Mouse (Mus musculus) heart, adult 2 months (tissue): ENCODE measurements around the gene Pnpla6. TPM values are rescaled to one million over a fixed set of nuclear protein-coding genes. Genes with fewer than 3 reads are reported as not detected.

Experiments used
- DNase-seq, 2 experiments: peaks; one replicate each; pipeline ENCODE4 v3.0.0; 2021
- H3K27ac ChIP-seq: fragments of 200-600 bp; 2 replicates; pipeline ENCODE4 v1.8.1; 2022
- H3K27me3 ChIP-seq: fragments of 200-500 bp; 2 replicates; pipeline ENCODE4 v1.6.1; 2012; ENCODE audit warnings: mild to moderate bottlenecking, low read length, inconsistent platforms, mixed read lengths; ENCODE audit not compliant: control insufficient read depth, insufficient read depth
- H3K36me3 ChIP-seq: fragments of 200-500 bp; 2 replicates; pipeline ENCODE4 v1.6.1; 2012; ENCODE audit warnings: low read length, inconsistent platforms; ENCODE audit not compliant: control insufficient read depth, insufficient read depth
- H3K4me1 ChIP-seq: fragments of 200-500 bp; 2 replicates; pipeline ENCODE4 v1.6.1; 2011; ENCODE audit warnings: low read length; ENCODE audit not compliant: control insufficient read depth, insufficient read depth
- H3K4me3 ChIP-seq: fragments of 200-600 bp; 2 replicates; pipeline ENCODE4 v1.8.1; 2022
- H3K79me2 ChIP-seq: fragments of 200-500 bp; replicated peaks from 2 replicates; pipeline ENCODE4 v1.6.1; 2012; ENCODE audit warnings: mild to moderate bottlenecking, inconsistent platforms, low read length, moderate library complexity, mixed read lengths; ENCODE audit not compliant: control insufficient read depth, insufficient read depth
- H3K9ac ChIP-seq: fragments of 200-500 bp; 2 replicates; pipeline ENCODE4 v1.6.1; 2012; ENCODE audit warnings: low read depth, mild to moderate bottlenecking, control low read depth, inconsistent platforms, low read length, mixed read lengths
- CTCF ChIP-seq: fragments of 200-600 bp; IDR thresholded peaks from 2 replicates; pipeline ENCODE4 v1.8.1; 2022; ENCODE audit warnings: antibody characterized with exemption, mild to moderate bottlenecking, moderate library complexity
- EP300 ChIP-seq: fragments of 200-500 bp; IDR thresholded peaks from 2 replicates; pipeline ENCODE4 v1.6.1; 2011; ENCODE audit warnings: low read depth, low read length, control low read depth; ENCODE audit not compliant: insufficient read depth
- POLR2A ChIP-seq: fragments of 200-500 bp; IDR thresholded peaks from 2 replicates; pipeline ENCODE4 v1.6.1; 2011; ENCODE audit warnings: mild to moderate bottlenecking, low read depth, low read length, control low read depth; ENCODE audit not compliant: insufficient read depth
- WGBS: fragments of 180-500 bp; shearing (Covaris S2); methylation state at CpG from one replicate; pipeline ENCODE4 v1.1.7; 2018; 5-methylcytosine and 5-hydroxymethylcytosine counted together
- intact Hi-C: fragments of 180-260 bp; cut with DNase I; formaldehyde crosslinking; loops from one replicate; pipeline ENCODE4 v1.15.1; 2025
- polyA plus RNA-seq: library from polyadenylated mRNA; depleted of rRNA; stranded (reverse); fragments of >200 nt; gene quantifications from 2 replicates; pipeline ENCODE4 v1.2.3, GENCODE M21; 2012
- total RNA-seq, 2 experiments: library from RNA; stranded (reverse); gene quantifications; 2 replicates each; pipeline ENCODE4 v1.2.3; 2021

Pnpla6 gene
- total and polyA plus RNA-seq, 3 experiments, result 8.5 to 25.1 (median 11.1) TPM

- Histone ChIP-seq H3K4me1 (no peaks in the 10 kb centered on the region), H3K27ac (no peak overlapping the region), H3K36me3 (no peaks in the 10 kb centered on the region), H3K4me3 (no peak overlapping the region), H3K79me2 (no peaks in the 10 kb centered on the region), H3K27me3 (peaks cover 5% of the 10 kb centered on the region; the same call in 1 of the 2 replicates), H3K9ac (no peak overlapping the region)
- intact Hi-C loops, result no loop called here
- no peak for DNase-seq
- TF ChIP-seq POLR2A (no peak), EP300 (no peak)
- 23% methylated on average over 37 of the region's 37 CpGs for WGBS
Measured at GRCm38 (mm10) chr8:3475715-3476429, 39.3 kb upstream of the Pnpla6 start.

- TF ChIP-seq EP300 (no peak), CTCF (no peak)
- intact Hi-C loops, result no loop called here
- Histone ChIP-seq H3K4me1 (no peaks in the 10 kb centered on the region), H3K4me3 (no peak overlapping the region), H3K36me3 (no peaks in the 10 kb centered on the region), H3K27ac (no peak overlapping the region), H3K79me2 (no peaks in the 10 kb centered on the region), H3K27me3 (peaks cover 5% of the 10 kb centered on the region; the same call in 1 of the 2 replicates), H3K9ac (no peak overlapping the region)
- DNase-seq, result no peak
- WGBS, result 52% methylated on average over 4 of the region's 4 CpGs
Measured at GRCm38 (mm10) chr8:3480221-3480785, 34.9 kb upstream of the Pnpla6 start.

GRCm38 (mm10) chr8:3481605-3482004 lies 33.6 kb upstream of the Pnpla6 start:
- Histone ChIP-seq H3K4me3 (no peak overlapping the region), H3K36me3 (no peaks in the 10 kb centered on the region), H3K9ac (no peak overlapping the region), H3K79me2 (no peaks in the 10 kb centered on the region), H3K27me3 (no peaks in the 10 kb centered on the region), H3K4me1 (no peaks in the 10 kb centered on the region), H3K27ac (no peak overlapping the region)
- intact Hi-C loops, result no loop called here
- 54% methylated on average over 5 of the region's 5 CpGs for WGBS
- no peak for DNase-seq
- TF ChIP-seq POLR2A (no peak), EP300 (no peak), CTCF (no peak)

GRCm38 (mm10) chr8:3482240-3482740 lies 32.9 kb upstream of the Pnpla6 start:
- intact Hi-C loops, result no loop called here

GRCm38 (mm10) chr8:3483546-3483945 lies 31.6 kb upstream of the Pnpla6 start:
- Histone ChIP-seq H3K9ac (no peak overlapping the region), H3K27me3 (no peaks in the 10 kb centered on the region), H3K79me2 (no peaks in the 10 kb centered on the region), H3K4me3 (no peak overlapping the region), H3K36me3 (no peaks in the 10 kb centered on the region), H3K4me1 (no peaks in the 10 kb centered on the region), H3K27ac (no peak overlapping the region)
- no peak for TF ChIP-seq CTCF
- TF ChIP-seq EP300, result no peak
- no peak for TF ChIP-seq POLR2A
- WGBS, result 25% methylated on average over 7 of the region's 7 CpGs
- no peak for DNase-seq
- intact Hi-C loops, result no loop called here

More at GRCm38 (mm10) chr8:3482240-3482740, 32.9 kb upstream of the Pnpla6 start:
- Histone ChIP-seq H3K4me1 (no peaks in the 10 kb centered on the region), H3K4me3 (no peak overlapping the region), H3K27ac (no peak overlapping the region), H3K9ac (no peak overlapping the region), H3K79me2 (no peaks in the 10 kb centered on the region), H3K36me3 (no peaks in the 10 kb centered on the region), H3K27me3 (no peaks in the 10 kb centered on the region)
- TF ChIP-seq POLR2A, result no peak
- TF ChIP-seq CTCF, result no peak
- TF ChIP-seq EP300, result no peak
- 84% methylated on average over 22 of the region's 22 CpGs for WGBS
- DNase-seq, result no peak

GRCm38 (mm10) chr8:3485192-3485591 lies 30.0 kb upstream of the Pnpla6 start:
- no peak for TF ChIP-seq POLR2A
- no peak for TF ChIP-seq EP300
- TF ChIP-seq CTCF, result no peak
- Histone ChIP-seq H3K4me3 (no peak overlapping the region), H3K27ac (no peak overlapping the region), H3K4me1 (no peaks in the 10 kb centered on the region), H3K79me2 (no peaks in the 10 kb centered on the region), H3K27me3 (no peaks in the 10 kb centered on the region), H3K36me3 (no peaks in the 10 kb centered on the region), H3K9ac (no peak overlapping the region)
- 35% methylated on average over 5 of the region's 5 CpGs for whole genome bisulfite sequencing
- no peak for DNase-seq
- intact Hi-C loops, result no loop called here
